Mouse (Mus musculus): Measurements from ENCODE around the gene Palmd.

The Palmd gene

GRCm38 (mm10) chr3:116960414-116960813, 8.4 kb downstream of the Palmd start:
- DNase-seq (ENCODE audit: low spot score in 2 of 2), result no peak

DNA sequence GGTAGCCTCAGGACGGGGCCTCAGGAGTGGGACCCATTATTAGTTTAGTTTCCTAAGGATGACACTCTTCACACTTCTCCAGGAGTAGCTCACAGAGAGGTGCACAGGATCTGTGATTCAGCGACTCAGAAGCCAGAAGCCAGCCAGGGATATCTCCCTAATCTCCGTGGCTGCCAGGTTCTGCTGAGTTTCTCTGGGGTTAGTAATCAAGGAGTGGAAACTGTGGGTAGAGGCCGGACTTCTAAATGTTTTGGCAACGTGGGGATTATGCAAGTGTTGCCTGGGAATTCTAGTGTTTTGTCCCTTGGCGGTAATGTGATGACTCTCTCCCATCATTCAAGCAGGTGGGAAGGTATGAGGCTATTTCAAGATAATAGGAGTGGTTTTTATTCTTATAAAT, 13.7 kb downstream of the Palmd start:
- no peak for DNase-seq (ENCODE audit: low spot score in 2 of 2)

DNA sequence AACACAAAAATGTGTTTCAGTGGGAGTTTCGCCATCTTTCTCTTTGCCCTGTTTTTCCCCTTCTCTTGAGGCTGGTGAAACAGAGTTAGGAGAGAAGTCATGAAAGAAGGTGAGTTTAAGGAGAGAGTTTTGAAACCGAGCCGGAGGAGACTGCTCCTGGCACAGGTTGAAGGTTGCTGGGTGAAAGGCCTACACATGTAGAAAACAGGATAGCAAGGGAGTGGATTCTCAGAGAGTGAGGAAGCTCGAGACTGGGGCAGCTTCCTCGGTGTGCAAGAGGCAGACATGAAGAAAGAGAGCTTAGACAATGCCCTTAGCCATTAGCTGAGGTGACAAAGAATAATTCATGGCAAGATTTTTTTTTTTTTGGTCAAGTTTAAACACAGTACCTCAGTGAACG, 15.4 kb downstream of the Palmd start:
- no peak for DNase-seq (ENCODE audit: low spot score in 2 of 2)

DNA sequence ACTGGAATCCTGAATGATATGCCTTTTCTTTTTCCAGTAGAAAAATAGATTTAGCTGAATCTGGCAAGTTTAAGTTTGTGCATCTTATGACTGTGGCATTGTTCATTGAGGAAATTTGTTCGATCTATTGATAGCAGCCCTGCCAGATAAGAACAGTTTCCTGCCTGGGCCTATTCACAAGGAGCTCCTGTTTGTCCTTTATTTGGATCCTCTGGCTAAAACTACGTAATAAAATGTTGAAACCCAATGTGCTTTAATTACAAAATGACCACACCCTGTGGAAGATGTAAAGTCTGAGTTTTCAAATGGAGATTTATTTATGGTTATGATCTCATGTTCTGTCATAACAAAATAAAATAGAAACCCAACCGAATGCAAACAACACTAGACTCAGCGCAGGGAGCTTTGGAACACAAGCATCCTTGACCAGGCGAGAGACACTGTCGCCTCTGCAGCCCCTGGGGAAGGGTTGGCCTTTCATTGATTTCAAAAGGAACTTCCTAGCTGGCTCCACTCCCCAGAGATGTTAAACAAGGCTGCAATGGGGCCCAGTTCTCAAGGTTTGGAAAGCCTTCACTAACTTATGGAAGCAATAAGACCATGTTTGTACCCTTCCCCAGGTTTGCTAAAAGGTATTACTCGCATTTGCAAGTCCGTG, 16.4 kb downstream of the Palmd start:
- DNase-seq (ENCODE audit: low spot score in 2 of 2), result no peak

GRCm38 (mm10) chr3:116951489-116951888, 17.3 kb downstream of the Palmd start:
- no peak for DNase-seq (ENCODE audit: low spot score in 2 of 2)

DNA sequence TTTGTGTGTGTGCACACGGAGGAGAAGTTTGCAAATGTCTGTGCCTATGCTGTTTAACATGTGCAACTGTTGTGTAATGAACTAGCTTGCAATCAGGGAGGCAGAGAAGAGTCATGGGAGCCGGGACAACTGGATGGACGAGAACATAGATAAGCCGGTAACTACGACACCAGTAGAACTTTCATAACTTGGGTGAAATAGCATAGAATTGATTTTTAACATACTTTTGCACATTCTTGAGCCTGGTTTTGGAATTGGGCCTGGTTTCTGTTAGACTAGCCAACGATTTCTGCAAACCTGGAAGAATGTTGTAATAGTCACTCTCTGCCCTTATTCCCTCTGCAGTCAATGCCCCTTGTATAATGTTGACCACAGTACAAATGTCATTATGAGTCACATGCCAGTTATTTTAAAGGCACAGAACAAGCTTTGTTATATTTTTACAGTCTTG, 18.1 kb downstream of the Palmd start:
- no peak for DNase-seq (ENCODE audit: low spot score in 2 of 2)

GRCm38 (mm10) chr3:116946476-116946875, 22.3 kb downstream of the Palmd start:
- DNase-seq (ENCODE audit: low spot score in 2 of 2), result no peak

DNA sequence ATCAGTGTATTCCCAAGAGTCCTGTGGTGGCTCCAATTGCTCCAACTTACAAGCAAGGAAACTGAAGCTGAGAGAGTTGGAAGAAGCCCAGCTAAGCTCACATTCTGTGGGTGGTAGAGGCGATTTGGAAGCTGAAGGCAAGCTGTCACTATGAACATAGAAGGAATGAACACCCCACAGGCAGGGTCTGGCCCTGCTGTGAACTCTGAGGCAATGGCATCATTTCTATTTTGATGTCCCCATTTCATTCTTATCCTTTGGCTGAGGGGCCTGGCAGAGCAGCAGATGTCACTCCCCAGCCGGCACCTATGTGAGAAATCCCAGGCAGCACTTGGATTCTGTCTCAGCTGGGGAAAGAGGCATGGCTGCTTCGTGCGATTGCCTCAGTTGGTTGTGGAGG, 25.4 kb downstream of the Palmd start:
- DNase-seq (ENCODE audit: low spot score in 2 of 2), result no peak

- no peak for DNase-seq (ENCODE audit: low spot score in 2 of 2)
Observed at GRCm38 (mm10) chr3:116942751-116943150, 26.0 kb downstream of the Palmd start.

DNA sequence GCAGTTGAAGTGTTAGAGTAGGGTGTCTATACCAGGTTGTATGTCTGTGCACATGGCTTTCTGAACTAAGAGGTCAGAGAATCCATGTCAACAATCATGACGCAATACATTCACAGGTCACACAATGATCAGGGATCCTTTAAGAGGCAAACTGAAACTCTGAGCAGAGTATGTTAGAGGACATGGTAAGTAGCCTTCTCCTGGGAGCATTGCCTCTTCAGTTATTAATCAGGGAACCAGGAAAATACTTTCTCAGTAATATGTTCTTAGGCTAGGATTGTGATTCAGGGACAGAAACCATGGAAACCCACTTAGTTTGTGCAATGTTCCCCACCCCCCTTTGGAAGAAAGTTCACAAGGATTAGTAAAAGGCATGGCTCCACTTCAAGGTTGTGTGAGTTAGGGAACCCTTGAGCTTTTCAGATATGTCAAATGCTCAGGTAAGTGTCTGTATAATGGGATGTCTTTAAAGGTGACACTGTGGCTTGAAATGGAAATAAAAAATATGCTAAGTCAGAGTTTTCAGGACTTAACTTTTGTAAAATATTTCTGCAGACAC, 27.1 kb downstream of the Palmd start:
- no peak for DNase-seq (ENCODE audit: low spot score in 2 of 2)

DNA sequence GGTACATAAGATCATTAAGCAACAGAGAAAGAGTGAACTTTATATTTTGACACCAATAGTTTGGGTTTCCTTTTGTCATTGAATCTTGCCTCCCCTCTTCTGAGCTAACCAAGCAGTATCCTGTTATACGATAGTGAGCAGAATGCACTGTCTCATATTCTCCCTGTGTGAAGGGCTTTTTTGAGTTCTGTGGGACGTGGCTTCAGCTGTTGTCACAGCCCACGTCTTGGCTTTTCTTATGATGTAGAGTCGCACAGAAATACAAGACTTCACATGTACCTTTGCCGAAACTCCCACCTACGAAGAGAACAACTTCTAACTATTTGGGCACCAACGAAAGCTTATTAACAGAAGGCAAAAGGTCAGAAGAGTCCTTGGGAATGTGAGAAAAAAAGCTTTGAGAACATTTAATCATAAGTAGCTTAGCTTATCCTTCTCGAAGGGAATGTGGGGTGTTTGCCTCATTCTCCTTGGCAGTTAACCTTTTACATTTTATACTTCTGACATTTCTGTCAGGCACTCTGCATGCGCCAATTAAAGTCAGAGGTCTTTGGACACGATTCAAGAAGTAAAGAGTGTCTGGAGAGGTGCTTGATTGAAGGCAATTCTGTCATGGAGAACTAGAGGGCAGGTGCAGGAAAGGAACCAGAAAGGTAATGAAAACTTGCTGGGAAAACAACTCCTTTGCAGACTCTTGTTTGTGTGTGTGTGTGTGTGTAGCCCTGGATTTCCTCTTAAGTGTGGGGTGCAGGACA, 27.8 kb downstream of the Palmd start:
- DNase-seq (ENCODE audit: low spot score in 2 of 2), result no peak

- no peak for DNase-seq (ENCODE audit: low spot score in 2 of 2)
Observed at GRCm38 (mm10) chr3:116936934-116937691, 31.7 kb downstream of the Palmd start.

DNA sequence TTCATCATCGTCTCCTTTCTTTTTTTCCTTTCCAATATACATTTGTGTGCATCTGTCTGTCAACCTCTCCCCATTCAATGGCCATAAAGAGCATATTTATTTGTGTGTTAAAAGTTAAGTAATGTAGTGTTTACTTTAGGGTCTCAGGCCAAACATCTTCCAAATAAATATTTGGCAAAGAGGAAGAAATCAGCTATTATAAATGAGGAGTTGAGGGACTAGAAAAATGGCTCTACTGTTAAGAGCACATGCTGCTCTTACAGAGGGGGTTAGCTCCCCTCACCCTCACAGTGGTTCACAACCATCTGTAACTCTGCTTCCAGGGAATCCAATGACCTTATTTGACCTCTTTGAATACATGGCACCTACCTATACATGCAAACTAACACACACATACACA, 35.6 kb downstream of the Palmd start:
- no peak for DNase-seq (ENCODE audit: low spot score in 2 of 2)

DNA sequence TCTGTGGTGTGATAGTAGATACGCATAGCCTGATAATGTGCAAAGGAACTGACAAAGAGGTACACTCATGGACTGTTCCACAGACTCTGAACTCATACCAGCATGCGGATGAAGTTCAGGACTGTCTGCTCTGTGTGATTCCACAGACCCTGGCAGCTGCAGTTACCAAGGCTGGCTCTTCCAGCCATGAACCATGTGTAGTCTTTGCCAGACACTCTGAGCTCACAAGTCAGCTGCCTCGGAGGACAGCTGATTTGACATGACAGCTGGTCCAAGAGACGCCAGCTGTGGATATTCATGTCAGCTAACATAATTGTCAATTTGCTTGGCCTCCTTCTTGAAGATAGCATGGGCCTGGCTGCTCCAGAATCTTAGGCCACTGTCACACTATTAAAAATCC, 39.8 kb downstream of the Palmd start:
- no peak for DNase-seq (ENCODE audit: low spot score in 2 of 2)

DNA sequence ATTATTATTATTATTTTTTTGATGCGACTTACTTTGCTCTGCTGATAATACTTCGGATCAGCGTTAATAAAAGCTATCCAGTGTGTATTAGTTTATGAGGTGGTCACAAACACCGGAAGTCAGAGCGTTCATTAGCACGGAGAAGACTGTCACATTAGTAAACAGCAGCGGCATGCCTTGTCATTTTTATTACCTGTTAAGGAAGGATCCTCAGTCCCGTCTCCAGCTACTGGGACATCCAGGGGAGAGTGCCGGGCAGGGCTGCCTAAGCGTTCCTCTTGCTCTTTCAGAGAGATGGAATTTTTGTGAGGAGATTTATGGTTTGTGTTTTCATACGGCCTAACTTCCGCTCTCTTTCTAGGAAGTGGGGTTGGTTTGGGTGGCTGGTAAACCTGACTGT, 45.7 kb downstream of the Palmd start:
- DNase-seq (ENCODE audit: low spot score in 2 of 2), result no peak

DNA sequence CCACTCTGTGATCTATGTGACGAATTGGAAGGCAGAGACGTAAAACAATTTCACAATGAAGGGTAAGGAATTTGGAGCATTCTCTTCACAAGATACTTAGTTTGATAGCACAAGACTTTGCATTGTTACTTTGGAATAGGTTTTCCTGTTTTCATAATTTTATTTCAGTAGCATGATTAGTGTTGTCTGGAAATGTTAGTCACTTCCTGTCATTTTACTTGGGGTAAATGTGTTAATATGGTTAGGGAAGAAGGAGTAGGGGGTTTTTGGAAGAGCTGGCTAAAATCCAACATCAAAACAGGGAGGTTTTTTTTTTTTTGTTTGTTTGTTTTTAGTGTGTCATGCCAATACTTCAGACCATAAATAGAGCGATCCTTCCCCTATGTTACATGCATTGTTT, 47.3 kb downstream of the Palmd start:
- DNase-seq (ENCODE audit: low spot score in 2 of 2), result no peak

DNA sequence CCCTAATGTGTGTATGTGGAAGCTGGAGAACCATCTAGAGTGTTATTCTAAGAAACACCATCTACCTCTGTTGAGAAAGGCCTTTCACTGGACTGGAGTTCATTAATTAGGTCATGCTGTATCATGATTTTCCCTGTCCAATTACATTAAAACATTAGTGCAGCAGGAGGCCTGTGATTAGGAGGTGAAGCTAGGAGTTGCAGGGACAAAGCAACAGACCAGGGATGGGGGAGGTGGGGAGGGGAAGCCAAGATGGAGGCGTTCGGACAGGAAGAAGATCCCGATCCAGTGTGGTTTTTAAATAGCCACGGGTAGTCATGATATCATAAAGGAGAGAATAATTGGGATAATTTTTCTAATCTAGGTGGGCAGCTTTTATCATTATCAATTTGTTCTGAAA, 51.8 kb downstream of the Palmd start:
- no peak for DNase-seq (ENCODE audit: low spot score in 2 of 2)

- DNase-seq (ENCODE audit: low spot score in 2 of 2), result no peak
Observed at GRCm38 (mm10) chr3:116914931-116915330, 53.9 kb downstream of the Palmd start.

- DNase-seq (ENCODE audit: low spot score in 2 of 2), result no peak
Observed at GRCm38 (mm10) chr3:116914374-116914773, 54.4 kb downstream of the Palmd start.

GRCm38 (mm10) chr3:116906596-116906995, 62.2 kb downstream of the Palmd start:
- DNase-seq (ENCODE audit: low spot score in 2 of 2), result no peak

DNA sequence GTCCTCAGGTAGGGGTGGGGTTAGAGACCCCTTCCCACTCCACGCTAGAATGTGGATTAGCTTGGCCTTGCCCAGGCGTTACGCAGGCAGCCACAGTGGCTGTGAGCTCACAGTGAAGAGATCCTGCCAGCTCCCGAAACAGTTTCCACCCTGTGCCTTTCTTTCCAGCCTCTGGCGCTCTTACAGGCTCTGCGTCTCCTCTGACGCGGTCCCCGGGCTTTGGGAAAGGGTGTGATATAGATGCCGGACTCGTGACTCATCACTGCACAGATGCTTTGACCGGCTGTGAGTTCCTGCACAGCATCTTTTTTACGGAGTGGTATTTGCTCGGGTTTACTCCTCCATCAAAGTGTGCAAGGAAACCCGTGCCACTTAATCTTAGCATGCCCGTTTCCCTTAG, 62.9 kb downstream of the Palmd start:
- DNase-seq (ENCODE audit: low spot score in 2 of 2), result no peak

- DNase-seq (ENCODE audit: low spot score in 2 of 2), result no peak
Observed at GRCm38 (mm10) chr3:116904158-116904557, 64.6 kb downstream of the Palmd start.
